Mouse (Mus musculus) erythroblast, adult 5-6 weeks (primary cell): Measurements from ENCODE around the gene Gpx2. TPM values are rescaled to one million over a fixed set of nuclear protein-coding genes. Genes with fewer than 3 reads are reported as not detected.
A peak's percentile ranks its signal among the peaks of the same experiment; 100 is the strongest.

Experiments used
- ATAC-seq: replicated peaks from 2 replicates; pipeline ENCODE4 v1.8.0; 2016; ENCODE audit warnings: moderate number of reproducible peaks, mild to moderate bottlenecking, moderate TSS enrichment, inconsistent platforms; ENCODE audit not compliant: poor library complexity, low FRiP score, severe bottlenecking
- total RNA-seq, 2 experiments: library from RNA; stranded (forward) in 1 of 2; stranded (reverse) in 1 of 2; fragments of 150-400 nt in 1 of 2; fragments of 200-764, 138-1000 nt in 1 of 2; gene quantifications; 2 replicates each; pipeline versions ENCODE4 v1.2.3 to v1.2.4; 2015 to 2017; ENCODE audit warnings: low replicate concordance in 2 of 2

The Gpx2 gene
- total RNA-seq (2015; ENCODE audit: low replicate concordance) (not detected in 2 replicates), total RNA-seq (2017; ENCODE audit: low replicate concordance) (0.28 TPM in 1 of 2 replicates, not detected in the other)

DNA sequence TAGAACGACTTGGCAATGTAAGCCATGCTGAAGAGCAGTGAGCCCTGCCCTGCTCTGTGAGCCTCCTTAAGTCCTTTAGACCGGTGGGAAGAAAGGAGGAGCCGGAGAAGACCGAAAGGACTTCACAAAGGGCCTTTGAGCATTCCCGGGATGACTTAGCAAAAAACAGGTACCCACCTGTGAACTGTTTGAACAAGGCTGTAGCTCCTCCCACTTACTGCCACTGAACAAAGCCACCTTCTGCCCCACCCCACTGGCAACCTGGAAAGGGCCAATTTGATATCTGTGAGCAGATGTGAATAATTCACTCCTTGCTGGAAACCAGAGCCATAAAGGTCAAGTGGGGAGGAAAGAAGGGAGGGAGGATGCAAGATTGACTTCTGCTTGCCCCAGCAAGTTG, at the start of gene Gpx2:
Gene Gpx2, minus strand, starts transcription at position 205 of the 400 bp plus-strand sequence.
- ATAC-seq: no peak

DNA sequence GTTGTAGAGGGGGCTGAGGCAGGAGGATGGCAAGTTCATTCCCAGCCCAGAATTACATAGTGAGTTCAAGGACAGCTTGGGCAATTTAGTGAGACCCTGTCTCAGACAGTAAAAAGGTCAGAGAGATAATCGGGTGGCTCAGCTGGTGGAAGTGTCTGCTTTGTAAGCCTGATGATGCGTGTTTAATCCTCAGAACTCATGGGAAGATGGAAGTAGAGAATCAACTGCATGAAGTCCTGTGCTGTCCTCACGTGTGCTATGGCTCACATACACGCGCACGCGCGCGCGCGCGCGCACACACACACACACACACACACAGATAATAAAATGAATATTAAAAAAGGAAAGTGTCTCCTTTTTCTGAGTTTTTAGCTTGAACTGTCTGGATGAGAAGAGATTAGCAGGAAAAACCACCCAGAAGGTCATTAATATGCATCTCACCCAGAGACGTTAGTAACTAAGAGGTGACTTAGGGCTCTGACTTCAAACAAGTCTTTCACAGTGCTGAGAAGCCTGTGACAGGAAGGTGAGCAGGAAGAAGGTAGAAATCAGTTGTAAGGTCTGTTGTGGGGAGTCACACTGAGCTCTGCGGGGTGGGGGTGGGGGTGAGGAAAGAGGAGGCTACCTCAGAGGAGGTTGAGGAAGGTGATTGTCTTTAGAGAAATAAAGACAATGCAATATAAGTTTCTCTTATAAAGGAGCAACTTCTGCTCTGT, 49.1 kb upstream of the Gpx2 start:
- ATAC-seq: no peak

DNA sequence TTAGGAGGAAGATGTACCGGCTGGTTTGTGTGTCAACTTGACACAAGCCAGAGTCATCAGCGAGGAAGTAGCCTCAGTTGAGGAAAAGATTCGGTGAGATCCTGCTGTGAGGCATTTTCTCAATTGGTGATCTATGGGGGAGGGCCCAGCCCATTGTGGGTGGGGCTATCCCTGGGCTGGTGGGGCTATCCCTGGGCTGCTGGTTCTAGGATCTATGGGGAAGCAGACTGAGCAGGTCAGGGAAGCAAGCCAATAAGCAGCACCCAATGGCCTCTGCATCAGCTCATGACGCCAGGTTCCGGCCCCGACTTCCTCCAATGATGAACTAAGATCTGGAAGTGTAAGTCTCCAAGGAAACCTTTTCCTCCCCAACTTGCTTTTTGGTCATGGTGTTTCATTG, 44.7 kb upstream of the Gpx2 start:
- ATAC-seq: no peak

DNA sequence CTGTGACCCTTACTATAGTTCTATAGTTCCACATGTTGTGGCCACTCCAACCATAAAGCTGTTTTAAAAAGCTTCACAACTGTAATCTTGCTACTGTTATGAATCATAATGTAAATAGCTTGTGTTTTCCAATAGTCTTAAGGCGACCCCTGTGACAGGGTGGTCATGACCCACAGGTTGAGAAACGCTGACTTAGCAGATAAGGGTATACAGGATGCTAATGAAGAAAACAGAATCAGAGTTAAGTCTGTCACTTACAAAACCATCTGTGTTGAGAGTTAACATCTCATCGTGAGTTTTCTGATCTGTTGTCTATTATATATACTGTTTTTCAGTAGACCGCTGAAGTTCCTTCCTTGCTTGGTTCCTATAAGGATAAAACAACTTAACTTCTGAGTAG, 43.9 kb upstream of the Gpx2 start:
- ATAC-seq: no peak

DNA sequence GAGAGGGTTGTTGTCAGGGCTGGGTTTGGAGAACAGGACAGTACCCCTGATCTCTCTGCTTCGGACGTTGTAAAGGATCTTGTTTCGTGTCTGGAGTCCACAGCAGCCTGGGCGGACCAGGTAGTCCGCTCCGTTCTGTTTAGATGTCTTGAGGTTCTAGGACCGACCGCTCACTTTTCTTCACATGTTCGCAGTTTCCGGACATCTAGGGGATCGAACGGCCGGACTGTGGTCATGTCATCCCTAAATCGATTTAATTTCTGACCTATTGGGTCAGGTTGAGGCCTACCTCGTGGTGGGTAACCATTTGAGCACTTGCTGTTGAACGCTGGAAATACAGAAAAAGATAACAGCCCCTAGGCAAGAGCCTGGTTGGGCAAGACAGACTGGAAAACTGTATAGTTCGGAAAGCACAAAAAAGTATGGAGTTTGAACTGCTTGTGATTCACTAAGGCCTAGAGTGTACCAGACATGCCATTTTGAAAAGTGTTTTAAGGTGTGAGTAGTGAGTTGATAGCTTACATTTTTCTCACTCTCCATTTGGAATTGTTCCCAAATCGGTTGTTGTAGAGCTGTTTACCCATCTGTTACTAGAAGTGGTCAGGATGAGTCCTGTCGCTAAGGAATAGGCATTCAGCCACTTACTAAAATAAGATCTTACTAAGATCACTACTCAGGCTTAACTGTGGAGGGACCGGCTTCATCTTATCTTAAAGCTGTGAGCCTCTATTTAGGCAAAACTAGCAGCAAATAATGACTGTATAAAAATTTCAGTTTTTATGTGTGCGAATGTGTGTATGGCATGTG, 42.7 kb upstream of the Gpx2 start:
- ATAC-seq: peak; percentile 61

DNA sequence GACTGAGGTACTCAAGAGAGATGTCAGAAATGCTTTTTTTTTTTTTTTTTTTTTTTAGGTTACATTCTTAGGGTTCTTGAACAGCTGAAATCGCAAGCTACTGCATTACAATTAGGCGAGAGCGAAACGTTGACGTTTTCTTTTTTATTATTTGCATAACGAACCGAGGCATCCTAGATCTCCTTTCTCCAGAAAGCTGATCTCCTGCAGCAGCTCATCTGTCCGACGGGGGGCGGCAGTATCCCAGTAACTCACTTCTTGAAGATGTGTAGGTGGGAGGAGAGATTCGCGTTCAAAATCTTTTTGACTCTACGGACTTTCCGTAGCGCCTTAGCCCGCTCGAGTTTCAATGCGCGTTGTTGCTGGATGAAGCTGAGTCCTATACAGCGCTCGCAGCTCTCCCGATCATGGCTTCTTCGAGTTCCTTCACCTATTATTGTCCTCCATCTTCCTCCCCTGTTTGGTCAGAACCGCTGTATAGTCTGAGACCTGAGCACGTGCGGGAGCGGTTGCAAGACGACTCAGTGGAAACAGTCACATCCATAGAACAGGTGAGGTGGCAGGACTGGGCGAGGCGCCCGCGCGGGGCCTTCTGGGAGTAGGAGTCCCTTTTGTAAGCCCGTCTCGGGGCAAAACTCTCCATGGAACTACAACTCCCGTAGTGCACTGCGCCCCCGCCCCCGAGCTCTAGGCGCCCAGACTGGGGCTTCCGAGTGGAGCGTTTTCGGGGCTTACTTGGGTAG, 41.9 kb upstream of the Gpx2 start:
- ATAC-seq: peak; percentile 95

DNA sequence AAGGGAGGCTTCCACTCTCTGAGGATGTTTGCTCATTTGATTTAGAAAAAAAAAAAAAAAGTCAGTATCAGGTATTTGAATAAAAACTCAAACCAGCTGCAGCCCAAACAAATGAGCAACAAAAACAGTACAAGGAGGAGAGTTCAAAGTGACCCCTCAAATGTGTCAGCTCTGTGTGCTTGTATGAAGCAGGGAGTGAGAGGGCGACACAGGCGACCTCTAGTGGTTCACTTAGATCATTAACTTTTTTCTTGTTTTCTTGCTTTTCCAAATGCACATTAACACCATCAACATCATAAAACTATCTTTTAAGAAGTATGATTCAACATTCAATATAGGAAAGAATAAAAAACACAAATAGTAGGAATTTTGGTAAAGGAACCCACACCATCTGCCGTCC, 37.4 kb upstream of the Gpx2 start:
- ATAC-seq: 0 out of 2 replicates have a peak, but pooled peaks have one; percentile 35

DNA sequence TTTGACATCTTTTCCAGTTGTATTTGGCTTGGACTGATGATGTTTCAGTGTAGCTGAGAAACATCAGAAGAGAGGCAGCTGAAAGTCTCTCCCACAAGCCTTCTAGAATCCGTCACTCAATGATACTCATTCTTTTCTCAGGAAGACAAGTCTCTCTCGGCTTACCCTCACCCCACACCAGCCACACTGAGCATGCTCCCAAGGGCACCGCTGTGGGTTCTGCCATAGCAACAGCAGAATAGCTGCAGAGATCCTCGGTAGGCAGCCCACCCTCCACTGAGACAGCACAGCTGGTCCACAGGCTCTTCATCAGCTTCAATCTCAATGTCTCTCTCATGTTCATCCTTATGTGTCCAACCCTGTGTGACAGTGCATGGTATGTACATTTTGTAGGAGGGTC, 29.9 kb upstream of the Gpx2 start:
- no peak for ATAC-seq

DNA sequence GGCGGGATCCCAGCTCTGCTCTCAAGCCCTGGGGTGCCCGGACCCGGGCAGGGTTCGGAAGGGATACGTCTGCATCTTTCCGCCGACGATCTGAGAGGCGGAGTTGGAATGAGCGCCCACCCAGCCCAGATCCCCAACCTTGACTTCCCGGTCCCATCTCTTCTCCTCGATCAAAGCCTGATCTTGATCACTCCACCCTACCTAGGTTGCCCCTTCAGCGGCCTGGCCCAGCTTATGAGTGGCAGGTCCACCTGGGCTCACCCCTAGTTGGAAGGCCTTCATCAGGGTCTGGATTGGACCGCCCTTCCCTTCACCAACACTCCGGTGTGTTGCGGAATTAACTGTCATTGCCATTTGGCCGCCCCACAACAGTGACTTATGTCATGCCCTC, 27.3 kb upstream of the Gpx2 start, which contains the start of gene Rab15:
Gene Rab15, minus strand, starts transcription at position 258 of the 391 bp plus-strand sequence.
- no peak for ATAC-seq

DNA sequence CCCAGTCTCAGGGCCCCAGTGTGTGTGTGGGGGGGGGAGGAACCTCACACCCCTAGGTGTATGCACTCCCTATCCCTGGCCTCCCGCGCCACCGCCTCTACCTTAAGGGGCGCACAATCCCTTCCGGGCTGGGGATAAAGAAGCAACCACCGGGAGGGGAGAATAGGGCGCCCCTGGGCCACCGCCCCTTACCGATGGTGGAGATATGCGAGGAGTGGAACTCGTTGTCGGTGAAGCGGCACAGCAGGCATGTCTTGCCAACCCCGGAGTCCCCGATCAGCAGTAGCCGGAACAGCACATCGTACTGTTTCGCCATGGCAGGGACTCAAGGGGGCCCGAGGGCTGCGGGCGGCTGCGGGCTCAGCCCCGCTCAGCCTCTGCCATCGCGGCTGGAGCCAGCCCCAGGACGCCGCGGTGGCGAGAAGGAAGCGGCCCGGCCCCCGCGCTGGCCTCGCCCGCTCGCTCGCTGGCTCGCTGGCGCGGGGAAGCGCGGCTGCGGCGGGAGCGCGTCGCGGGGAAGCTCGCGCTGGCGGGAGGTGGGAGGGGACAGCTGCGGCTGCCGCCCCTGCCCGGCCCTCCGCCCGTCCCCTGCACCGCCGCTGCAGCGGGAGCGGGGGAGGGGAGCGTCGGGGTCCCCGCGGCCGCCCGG, 26.8 kb upstream of the Gpx2 start:
- no peak for ATAC-seq

DNA sequence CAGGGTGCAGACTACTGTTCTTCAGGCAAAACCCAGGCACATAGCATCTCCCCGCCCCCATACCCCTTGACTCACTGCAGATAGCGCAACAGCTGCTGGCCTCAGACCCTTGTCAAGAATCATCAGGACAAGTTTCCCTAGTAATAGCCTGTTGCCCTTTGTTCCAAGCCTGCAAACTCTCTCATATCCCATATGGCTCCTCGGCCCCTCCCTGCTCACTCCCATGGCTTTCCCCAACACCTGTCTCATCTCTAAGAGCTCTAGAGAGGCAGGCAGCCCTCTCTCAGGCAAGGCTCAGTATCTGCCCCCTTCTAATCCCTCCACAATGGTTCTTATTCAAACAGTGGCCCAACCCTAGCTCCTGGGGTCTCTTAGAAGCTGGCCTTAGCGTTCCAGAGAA, 25.3 kb upstream of the Gpx2 start:
- ATAC-seq: no peak

DNA sequence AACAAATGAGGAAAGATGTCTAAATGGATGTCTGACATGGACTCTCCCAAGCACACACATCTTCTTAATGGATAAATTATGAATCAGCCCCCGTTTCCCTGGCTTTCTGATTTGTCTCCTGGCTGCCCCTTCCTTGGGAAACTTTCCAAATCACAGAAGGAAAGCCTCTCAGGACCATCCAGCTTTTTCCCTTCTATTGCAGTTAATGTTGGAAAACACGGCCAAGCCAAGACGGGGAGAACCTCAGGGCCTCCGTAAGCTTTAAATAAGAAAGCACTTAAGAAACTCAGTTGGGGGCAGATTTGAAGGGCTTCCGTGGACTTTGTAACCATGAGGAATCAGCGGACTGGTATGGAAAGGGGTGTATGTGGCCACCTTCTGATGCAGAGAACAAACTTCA, 24.5 kb upstream of the Gpx2 start:
- no peak for ATAC-seq

DNA sequence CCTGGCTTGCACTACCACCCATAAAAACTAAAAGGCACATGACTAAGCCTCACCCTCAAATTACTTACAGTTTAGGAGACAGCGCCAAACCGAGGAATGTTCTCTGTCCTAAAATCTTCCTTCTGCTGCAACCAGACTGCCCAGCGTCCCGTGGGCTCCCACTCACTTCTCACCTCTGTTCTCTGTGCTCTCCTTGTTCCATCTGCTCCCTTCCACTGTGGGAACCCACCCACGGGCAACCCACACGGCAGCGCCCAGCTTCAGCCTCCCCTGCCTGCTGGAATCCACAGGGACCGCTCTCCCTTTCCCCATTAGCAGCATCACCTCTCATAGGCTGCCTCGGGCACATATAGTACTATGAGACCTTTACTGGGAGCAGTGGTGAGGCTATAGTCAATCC, 23.6 kb upstream of the Gpx2 start:
- ATAC-seq: no peak

DNA sequence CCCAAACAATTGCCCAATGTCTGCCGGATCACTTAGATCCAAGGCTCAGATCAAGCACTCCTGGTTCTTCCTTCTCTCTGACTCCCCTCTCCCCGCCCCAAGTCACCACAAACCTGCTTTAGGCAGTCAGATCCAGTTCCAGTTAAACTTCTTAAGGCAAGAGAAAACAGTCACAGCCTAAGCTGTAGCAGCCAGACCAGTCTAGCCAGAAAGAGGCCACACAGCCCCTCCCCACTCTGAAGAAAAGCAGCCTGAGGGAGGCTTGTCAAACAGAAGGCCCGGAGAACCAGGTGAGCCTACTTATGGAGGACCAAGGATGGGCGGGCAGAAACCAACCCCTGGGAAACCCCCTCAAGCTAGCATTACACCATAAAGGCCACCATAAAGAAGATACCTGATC, 22.8 kb upstream of the Gpx2 start:
- no peak for ATAC-seq

DNA sequence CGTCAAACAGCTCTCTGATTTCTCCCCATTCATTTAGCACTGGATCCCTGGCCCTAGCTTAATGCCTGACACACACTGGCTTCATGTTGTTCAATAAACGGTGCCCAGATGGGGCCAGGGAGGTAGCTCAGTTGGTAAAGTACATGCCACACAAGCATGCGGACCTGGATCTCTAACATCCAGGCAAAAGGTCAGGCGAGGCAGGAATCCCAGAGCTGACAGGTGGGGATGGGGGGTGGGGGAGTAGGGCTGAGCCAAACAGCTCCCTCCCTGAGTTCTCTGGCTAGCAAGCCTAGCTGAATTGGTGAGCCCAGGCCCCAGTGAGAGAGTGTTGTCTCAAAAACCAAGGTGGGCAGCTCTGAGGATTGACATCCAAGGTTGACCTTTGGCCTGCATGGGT, 21.8 kb upstream of the Gpx2 start:
- no peak for ATAC-seq

DNA sequence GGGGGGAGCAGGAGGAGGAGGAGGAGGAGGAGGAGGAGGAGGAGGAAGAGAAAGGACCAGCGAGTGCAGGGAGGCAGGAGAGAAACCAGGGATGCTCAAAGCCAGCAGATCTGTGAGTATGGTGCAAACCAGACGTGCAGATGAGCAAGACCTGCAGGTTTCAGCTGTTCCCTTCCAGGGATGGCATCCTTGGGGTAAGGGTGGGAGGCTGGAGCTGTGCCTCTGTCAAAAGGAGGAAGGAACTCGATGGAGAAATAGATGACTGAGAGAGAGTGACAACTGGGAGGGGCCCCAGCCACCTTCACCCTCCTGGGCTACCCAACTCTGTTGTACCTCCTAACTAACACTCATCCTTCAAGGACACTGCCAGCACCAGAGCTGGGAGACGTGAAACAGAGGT, 21.4 kb upstream of the Gpx2 start:
- ATAC-seq: no peak

DNA sequence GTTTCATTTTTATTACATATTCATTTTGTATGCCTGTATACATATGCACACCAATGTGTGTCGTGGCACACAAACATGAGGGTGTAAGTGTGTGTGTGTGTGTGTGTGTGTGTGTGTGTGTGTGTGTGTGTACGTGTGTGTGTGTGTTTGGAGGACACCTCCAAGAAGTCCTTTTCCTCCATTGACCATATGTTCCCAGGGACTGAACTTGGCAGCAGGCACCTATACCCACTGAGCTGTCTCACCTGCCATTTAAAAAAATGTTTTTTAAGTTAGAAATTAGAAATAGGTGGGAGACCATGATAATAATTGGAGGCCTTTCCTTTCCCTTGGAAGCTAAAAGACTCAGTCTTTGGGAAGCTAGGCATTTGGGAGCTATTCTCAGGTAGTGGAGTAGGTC, 18.8 kb upstream of the Gpx2 start:
- no peak for ATAC-seq

DNA sequence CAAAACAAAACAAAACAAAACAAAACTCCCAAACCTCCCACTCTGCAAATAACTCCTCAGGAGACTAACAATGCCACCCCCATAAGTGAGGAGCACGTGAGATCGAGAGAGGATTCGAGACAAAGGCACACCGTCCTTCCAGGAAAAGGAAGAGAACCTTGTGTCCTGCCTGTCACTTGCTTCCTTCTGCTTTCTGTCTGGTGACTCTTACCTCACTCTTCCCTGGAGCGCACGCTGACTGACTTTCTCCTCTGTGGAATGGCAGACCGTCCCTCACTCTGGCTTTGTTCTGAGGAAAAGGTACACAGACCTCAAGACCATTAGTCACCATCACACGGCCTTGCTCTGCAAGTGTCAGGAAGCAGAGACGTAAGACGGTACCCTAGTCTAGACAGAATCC, 18.2 kb upstream of the Gpx2 start:
- no peak for ATAC-seq

DNA sequence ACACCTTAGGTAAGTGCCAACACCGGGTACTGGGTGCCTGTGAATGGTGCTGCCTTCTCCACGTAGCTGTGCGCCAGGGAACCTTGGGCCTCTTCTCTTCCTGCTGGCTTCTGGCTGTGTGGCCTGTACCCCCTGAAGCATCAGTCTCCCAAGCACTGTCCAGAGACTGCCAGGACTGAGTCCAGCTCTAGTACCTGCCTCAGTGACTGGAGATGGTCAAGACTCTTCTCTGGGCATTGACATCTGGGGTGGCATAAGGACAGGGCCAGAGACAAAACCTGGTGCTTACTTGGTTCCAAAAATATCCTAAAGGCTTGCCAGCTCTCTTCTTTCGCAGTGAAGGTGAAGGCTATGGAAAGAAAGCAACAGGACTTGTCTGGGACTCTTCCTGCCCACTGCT, 15.7 kb upstream of the Gpx2 start:
- no peak for ATAC-seq

DNA sequence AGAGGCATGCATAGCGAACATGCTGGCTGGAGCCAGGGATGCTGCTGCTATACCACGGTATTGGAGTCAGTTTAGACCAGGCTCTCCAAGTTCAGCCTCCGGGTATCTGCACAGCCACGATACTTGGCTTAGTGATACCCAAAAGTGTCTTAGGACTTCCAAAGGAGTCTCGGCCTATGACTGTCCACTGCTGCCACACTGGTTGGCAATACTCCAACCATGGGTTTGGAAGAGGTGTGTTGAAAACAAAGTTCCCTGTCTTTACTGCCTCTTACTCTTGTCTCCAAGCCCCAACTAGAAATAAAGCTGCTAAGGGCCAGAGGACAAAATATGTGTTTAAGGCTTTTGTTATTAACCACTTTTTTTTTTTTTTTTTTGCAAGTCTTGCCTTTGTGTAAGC, 15.1 kb upstream of the Gpx2 start:
- no peak for ATAC-seq
